Mouse (Mus musculus): Measurements from ENCODE around the gene Ptprm.

Gene Ptprm

DNA sequence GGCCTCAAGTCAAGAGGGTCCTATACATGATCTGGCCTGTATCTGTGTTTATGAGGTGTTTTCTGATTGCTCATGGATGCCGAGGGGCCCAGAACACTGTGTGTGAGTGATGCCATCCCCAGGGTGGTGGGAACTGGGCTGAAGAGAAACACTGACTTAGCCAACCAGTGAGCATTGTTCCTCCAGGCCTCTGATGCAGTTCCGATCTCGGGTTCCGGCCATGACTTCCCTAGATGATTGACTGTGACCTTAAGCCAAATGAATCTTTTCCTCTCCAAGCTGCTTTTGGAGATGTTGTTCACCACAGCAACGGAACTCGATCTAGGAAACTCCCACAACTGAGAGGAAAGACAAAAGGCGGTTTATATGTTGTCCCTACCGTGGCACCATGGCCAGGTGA is 9.1 kb downstream of the Ptprm start:
- DNase-seq (ENCODE audit: low read depth, low spot score) = no peak

DNA sequence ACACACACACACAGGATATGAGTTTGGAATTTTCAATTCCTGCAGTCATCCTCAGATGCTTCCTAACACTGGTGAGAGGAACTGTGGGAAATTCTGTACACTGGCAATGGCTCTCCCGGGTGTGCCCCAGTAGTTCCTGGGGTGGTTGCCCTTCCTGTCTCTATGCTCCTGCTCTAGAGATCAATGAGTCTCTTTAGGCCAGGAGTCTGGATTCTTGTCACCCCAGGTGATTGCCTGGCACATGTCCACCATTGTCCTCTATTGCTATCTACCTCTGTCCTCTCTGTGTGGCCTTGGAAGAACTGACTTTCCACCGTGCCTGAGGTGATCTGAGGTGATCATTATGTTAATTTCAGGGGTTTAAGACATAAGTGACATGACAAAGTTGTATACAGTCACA is 10.8 kb downstream of the Ptprm start:
- DNase-seq (ENCODE audit: low read depth, low spot score) = no peak

DNA sequence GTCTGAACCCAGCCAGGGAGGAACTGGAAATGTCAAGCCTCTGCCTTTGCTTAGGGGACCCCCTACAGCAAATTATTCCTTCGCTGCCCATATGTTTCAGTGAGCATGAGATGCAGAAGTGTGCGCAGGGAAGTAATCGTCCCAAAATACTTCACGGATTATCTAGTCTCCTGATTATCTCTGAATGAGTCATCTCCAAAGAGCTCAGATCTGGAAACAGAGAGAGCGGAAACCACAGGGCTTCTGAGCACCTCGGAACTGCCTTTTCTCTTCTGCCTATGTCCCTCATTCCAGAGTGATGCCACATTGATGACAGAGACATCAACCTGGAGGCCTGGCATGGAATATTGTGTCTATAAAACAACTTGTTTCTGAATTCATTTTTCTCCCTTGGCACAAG is 11.3 kb downstream of the Ptprm start:
- DNase-seq (ENCODE audit: low read depth, low spot score) = no peak

DNA sequence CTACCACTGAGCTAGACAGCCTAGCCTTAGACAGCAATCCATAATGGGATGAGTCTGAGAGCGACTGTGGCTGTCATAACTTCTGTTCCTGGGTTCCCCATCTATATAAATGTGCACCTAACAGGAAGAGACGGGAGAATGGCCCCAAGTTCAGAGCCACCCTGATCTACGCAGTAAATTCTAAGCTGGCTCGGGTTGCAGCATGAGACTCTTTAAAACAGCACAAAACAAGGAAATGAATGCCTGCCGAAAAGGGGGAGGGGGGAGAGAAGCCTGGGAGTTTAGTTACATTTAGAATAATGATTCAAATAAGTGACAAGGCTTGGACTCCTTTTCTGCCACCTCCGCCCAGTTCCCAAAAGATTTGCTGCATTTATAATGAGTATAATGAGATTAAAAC is 13.9 kb downstream of the Ptprm start:
- no peak for DNase-seq (ENCODE audit: low read depth, low spot score)

DNA sequence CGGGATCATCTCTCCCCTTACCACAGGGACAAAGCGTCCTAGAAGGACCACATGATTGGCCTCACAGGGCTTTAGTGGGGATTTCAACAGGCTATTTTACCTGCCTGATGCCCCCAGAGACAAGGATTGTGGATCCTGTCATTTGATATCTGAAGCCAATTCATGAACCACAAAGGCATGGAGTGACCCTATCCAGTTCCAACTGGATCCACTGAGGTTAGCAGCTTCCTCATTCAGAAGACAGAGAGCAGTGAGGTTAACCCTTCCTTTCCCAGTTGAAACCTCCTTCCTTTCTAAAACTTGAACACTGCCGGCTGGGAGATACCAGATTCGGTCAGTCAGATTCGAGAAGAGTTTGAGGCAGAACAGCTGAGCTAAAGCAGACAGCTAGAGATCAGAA is 14.7 kb downstream of the Ptprm start:
- DNase-seq (ENCODE audit: low read depth, low spot score) = no peak

DNA sequence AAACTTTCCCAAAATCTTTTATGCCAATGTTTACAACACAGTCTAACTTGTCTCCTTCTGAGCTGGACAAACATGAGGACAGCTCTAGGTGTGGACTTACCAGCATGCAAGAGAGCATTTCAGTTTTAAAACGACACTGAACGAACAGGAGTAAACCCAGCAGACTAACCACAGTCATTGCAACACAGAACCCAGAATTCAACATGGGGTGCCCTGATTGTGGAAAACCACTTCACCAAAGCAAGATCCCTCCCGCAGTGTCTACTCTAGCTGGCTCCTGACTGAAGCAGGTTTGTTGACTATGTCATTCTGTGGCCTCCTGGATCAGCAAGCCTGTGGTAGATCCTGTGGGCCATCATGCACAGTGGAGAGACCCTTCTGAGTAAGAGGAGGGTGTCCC is 19.9 kb downstream of the Ptprm start:
- no peak for DNase-seq (ENCODE audit: low read depth, low spot score)

DNA sequence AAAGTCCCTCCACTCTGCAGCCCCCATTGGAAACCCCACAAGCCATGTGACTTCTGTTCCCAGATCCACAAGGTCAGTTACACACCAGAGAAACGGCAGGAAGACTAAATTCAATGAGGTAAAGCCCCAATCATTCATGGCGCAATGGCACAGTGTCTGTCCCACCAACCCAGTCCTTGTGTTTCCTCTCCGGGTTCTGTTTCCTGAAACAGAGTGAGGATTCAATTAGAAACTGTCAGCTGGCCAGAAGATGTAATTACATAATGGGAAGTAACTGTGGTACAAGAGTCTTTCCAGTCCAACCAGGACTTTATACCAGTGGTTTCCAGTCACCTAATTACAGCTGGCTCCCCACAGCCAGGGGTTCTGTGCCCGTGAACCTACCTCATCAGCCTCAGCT is 24.8 kb downstream of the Ptprm start:
- DNase-seq (ENCODE audit: low read depth, low spot score) = no peak

DNA sequence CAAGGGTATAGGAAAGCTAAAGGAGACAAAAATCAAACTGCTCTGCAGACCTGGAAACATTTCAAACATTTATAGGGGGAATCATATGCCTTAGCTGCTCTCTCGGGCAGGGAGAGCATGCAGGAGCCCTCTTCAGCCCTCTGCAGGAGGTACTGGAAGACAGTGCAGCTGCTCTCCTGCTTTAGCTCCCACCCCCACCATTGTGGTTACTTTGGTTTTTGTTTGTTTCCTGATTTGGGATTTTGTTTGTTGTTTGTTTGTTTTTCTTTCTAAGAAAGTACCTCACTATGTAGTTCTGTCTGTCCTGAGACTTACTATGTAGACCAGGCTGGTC is 29.8 kb downstream of the Ptprm start:
- DNase-seq (ENCODE audit: low read depth, low spot score) = no peak

DNA sequence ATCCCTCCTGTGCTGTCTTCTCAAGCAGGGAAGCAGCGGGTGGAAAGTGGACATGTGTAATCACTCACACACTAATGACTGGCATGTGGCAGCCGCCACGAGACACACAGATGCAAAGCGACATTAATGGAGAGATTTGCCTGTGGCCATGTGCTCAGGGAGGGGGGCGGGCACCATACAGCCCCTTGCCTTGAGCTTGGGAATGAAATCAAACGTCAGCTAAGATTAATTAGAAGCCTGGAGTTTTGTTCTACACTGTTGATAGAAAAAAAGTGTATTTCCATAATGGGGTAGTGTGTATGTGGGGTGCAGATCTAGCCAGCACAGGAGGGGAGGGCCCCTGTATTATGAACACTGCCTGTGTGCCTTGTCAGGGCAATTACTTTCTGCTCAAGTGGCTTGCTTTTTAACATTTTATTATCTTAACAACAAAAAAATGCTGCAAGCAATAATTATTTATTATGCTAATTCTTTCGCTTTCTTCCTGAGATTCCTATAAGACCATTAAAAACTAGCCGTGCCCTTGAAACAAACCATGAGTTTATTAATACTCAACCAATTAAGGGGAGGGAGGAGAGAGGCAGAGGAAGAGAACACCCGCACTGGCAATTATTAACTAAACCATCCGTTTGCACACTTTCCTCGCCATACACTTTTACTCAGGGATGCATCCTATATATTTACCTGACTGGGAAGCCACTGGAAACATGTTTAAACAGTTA is 30.3 kb downstream of the Ptprm start:
- DNase-seq (ENCODE audit: low read depth, low spot score) = no peak

DNA sequence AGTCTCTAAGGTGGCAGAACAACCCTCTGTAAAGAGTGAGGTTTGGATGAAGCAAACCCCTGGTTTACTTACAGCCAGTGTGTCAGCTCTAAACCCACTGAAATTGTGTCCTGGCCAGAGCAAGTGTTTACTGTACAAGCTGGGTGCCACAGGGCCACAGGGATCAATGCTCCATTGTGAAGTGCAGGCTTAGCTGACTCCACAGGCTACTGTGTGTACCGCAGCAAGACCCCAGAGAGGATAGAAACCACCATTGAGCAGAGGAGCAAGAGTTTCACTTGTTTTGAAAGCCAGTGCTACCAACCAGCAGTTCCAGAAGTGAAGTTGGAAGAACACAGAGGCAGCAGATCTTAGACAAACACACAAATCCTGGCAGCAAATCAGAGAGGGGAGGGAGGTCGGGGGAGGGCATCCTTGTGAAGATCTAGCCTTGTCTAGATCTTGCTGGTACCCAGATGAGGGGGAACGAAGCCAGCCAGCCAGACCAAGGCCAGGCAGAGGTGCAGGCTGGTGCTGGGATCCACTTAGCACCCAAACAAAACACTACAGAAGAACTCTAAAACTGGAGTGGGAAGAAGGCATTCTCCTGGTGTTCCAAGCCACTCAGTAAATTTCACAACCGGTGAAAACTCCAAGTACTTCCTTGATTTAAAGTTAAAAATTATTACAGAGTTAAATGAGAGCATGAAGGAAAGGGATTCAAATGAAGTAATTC is 39.6 kb downstream of the Ptprm start:
- DNase-seq (ENCODE audit: low read depth, low spot score) = no peak

DNA sequence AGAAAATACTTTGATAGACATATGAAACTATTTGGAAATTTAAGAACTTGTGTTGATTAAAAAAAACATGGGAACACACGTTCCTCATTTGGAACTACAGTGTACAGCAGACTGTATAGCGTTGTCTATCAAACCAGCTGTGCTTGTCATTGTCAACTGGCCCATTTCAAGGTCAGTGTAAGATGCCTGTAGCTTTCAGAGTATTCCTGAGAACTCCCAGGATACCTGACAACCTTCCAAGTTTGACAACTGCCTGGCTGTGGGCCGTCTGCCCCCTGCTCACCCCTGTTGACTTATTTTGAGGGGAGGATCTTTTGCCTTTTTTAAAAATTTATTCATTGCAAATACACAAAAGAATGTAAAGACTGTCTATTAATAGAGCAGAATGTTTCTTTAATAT is 45.8 kb downstream of the Ptprm start:
- no peak for DNase-seq (ENCODE audit: low read depth, low spot score)

DNA sequence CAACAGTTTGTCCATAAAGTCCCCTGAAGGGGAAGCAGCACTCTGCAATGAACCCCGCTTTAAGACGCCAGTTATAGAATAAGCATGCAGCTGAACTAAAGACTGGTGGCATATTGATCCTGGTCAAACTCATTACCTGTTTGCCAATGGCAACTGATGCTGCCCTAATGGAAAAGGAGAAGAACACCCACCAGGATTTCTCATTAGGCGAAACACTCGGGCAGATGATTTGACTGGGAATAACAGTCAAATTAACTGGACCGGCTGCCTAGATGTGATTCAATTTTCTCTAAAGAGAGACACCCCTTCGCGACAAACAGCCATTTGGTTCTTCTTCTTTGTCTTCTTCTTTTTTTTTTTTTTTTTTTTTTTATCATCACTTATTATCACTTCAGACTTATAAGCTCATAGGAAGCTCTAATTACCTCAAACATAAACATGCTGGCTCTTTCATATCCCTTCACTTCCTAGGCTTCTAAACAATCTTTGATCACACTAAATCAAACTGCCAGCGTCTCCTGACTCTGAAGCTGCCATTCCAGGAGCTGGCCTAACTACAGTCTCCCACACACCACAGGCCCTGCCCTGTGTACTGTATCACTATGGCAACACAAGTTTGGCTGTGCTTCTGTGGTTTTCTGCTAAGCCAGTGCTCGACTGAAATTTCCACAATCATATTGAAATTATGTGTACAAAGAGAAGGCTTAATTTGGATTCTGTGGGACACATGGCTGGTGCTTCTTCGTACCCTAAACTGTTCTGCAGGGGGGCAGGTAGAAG is 48.0 kb downstream of the Ptprm start:
- DNase-seq (ENCODE audit: low read depth, low spot score) = no peak

DNA sequence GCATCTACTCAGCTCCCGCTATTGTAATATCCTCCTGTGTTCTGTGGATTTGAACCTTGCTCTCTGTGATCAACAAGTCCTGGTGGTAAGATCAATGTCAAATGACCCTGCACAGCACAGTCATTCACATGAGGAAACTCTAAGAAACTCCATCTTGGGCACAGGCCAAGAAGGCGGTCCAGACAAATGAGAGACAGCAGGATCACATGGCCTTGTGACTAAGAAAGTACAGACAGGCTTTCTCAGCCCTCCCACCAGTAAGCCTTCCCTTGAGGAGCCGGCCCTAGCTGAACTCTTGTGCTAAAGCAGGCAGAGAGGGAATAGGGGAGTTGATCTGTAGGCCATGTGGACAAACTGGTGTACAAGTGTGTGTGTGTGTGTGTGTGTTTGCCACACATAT is 49.4 kb downstream of the Ptprm start:
- no peak for DNase-seq (ENCODE audit: low read depth, low spot score)

DNA sequence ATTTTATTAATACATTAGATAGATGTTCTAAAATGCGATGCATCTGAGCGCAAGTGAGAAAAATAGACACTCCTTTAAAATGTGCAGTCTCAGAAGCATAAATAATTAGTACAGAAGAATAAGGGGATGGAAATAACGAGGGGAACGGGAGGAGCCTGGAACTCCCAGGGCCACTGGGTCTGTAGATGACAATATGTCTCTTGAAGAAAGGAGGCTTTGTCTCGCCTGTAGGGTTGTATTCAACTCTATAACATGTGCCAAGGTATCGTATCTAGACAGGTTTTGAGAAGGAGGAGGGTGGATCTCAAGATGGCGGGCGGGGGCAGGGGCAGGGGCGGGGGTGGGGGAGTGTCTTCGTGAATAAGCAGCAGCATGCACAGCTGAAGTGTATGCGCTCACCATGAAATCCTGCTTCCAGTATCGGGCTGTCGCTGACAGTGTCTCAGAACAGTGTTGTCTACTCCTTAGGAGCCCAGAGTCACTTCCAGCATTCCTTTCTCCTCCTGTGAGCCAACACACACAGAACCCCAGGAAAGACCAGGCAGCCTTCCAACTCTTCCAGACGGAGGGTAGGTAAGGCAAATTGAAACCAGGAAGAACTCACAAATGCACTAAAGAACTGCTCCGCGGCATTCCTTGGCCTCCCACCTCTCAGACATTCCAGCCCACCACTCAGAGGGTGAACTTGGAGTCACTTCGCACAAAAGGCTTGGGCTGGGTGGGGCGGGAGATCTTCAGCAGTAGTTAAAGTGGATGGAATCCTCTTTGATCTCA is 50.7 kb downstream of the Ptprm start:
- no peak for DNase-seq (ENCODE audit: low read depth, low spot score)

DNA sequence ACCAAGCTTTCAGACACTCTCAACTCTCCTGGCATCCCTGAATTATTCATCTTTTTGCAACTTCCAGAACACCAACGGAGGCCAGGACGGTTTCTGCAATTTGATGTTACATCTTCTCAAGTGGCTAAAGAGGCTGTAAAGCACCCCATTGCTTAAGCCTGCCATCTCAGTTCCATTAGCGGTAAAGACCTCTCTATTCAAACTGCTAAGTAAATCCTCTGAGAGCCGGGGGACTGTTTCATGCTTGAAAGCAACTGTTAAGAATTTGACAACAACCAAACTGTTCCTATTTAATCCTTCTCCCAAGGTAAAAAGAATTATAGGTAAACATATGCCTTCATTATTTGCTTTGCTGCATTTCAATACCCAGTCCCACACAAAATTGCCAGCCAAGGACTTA is 51.7 kb downstream of the Ptprm start:
- DNase-seq (ENCODE audit: low read depth, low spot score) = no peak

DNA sequence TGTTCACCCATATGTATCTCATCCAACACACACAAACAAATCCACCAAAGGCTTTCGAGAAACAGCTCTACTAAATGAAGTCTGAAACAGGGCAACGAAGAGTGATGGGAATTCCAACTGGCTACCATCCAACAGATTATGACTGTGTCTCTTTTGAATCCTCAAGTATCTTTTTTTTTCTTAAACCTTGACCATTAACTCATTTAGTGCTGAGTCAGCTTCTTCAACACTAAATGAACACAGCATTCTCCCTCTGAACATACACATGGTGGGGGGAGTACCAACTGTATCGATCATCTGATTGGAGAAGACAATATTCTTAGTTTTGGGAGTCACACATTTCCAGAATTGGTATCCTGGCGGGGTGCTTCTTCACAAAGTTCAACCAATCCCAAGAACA is 52.2 kb downstream of the Ptprm start:
- DNase-seq (ENCODE audit: low read depth, low spot score) = no peak

DNA sequence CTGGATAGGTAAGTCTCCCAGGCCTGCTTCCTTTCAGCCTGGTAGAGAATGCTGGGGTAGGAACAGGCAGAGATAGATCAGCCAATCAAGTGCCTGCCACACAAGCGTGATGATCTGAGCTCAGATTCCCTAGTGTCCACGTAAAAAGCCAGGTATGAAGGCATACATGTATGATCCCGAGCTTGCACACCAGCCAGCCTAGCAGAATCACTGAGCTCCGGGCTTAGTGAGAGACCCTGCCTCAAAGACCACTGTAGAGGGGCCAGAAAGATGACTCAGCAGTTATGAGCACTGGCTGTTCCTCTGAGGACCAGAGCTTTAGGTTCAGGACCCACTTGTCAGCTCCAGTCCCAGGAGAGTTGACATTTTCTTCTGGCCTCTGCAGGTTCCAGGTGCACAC is 52.9 kb downstream of the Ptprm start:
- no peak for DNase-seq (ENCODE audit: low read depth, low spot score)

DNA sequence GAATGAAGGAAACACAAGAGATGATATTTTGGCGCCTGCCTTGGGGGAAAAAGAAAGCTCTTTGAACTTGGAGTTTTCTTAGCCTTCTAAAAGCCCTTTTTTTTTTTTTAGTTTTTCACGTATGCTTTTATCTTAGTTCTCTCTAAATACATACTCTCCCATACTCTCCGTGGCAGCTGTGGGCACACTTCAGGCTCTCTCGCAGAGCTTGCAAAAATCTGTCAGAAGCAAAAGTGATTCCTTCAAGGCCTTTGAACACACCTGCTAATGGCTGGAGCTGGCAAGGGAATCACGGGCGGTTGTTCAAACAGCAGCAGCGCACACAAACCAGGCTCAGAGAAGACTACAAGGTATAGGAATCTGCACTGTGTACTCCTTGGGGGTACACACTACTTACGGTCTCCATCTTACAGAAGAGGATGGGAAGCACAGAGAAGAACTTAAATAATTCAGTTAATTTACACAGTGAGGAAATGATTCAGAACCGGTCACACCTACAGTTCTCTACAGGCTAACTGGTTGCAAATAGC is 55.9 kb downstream of the Ptprm start:
- DNase-seq (ENCODE audit: low read depth, low spot score) = no peak

DNA sequence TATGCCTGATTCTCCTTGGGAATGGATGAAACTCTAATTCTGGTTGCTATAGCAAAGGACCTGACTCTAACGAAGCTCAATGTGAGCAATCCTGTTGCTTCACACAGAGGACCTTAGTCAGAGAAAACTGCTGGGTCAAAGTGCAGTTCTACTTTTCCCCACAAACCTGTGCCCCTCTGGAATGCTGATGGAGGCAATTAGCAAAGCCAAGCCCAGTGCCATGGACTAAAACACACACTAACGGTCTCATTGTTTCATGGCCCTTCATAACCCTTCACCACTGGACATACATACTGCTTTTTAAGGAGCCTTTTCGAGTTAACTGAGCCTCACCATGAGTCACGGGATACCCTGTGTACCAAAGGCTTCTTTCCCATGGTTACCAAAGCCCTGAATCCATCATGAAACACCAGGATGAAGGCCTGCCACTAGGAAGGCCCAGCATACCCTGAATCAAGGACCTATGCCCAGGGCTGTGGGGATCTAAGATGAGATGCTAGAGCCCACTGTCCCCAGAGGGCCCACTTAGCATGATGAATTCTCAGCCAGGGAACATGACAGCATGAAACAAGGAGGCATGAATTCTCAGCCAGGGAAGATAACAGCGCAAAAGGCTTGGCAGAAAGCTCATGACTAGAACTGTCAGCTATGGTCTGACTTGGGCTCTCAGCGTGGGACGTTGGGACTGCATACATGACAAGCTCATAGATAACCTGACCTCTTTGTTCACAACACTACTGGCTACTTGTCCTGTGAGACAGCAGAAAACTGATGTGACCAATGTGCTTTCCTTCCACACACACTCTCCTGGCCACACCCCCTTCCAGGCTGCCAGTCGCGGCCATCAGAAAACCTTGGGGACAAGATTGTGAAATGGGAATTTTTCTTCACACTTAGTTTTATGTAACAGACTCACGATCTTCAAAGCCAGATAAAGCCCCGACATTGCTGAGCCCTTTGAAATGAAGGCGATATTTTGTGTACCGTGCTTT is 57.4 kb downstream of the Ptprm start:
- no peak for DNase-seq (ENCODE audit: low read depth, low spot score)

DNA sequence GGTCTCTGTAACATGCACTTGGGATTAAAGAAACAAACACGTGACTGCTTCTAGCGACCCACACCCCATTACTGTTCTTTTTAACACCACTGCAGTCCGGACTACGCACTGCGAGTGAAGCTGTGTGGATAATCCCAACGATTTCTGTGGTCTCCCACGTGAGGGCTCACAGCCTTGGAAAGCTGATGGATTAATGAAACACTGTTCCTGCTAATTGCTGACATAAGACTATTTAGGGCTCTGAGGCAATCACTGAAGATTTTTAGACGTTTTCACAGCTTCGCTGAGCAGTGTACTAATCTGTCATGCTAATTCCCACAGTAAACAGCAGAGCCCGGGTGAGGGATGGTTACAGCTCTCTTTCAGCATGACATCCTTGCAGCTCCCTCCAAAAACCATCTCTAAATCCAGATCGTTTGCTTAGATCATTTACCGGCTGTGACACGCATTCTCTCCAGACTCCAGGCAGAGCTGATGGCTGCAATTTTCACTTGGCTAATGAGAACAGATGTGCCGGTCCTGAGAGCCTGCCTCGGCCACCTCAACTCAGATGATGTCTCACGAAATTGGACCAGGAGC is 63.5 kb downstream of the Ptprm start:
- no peak for DNase-seq (ENCODE audit: low read depth, low spot score)
